Mouse (Mus musculus) liver, embryonic 14.5 days (tissue): ENCODE results near the gene Lamb3. TPM values are rescaled to one million over a fixed set of nuclear protein-coding genes. Genes with fewer than 3 reads are reported as not detected.

ENCODE experiments used
- ATAC-seq: fragments of 200-750 bp; cut with Nextera tagmentation; 2 replicates; pipeline ENCODE4 v1.8.0; 2017; ENCODE audit warnings: moderate number of reproducible peaks, mild to moderate bottlenecking, moderate library complexity; ENCODE audit not compliant: insufficient read depth
- DNase-seq, 3 experiments: peaks; one replicate each; pipeline ENCODE4 v3.0.0-alpha.2; 2012 to 2013; ENCODE audit warnings: low read depth in 3 of 3, low spot score in 3 of 3
- H3K27ac ChIP-seq: fragments of 300-500 bp; sonication (generic); 2 replicates; pipeline ENCODE4 v1.5.1; 2014; ENCODE audit warnings: moderate library complexity, mild to moderate bottlenecking, control low read depth, inconsistent platforms
- H3K27me3 ChIP-seq: fragments of 300-500 bp; sonication (generic); 2 replicates; pipeline ENCODE4 v1.6.1; 2014; ENCODE audit warnings: mild to moderate bottlenecking, low read length, moderate library complexity; ENCODE audit not compliant: control insufficient read depth, insufficient read depth
- H3K36me3 ChIP-seq: fragments of 300-500 bp; sonication (generic); replicated peaks from 2 replicates; pipeline ENCODE4 v1.6.1; 2014; ENCODE audit warnings: low read depth; ENCODE audit not compliant: control insufficient read depth, insufficient read depth
- H3K4me1 ChIP-seq, 2 experiments: fragments of 200-500 bp in 1 of 2; fragments of 300-500 bp in 1 of 2; sonication (generic) in 1 of 2; replicated peaks; 2 replicates each; pipeline ENCODE4 v1.6.1; 2012 to 2014; ENCODE audit warnings: antibody characterized with exemption in 1 of 2, inconsistent platforms in 1 of 2, low read length in 1 of 2; ENCODE audit not compliant: control insufficient read depth in 2 of 2, insufficient read depth in 2 of 2
- H3K4me2 ChIP-seq: fragments of 300-500 bp; sonication (generic); 2 replicates; pipeline ENCODE4 v1.6.1; 2014; ENCODE audit warnings: low read depth, mild to moderate bottlenecking, control low read depth, moderate library complexity
- H3K4me3 ChIP-seq, 2 experiments: fragments of 200-500 bp in 1 of 2; fragments of 300-500 bp in 1 of 2; sonication (generic) in 1 of 2; 2 replicates each; pipeline ENCODE4 v1.5.1; 2012 to 2014; ENCODE audit warnings: low read depth in 2 of 2, low read length in 2 of 2, mild to moderate bottlenecking in 2 of 2, control low read depth in 1 of 2, inconsistent platforms in 1 of 2, moderate library complexity in 1 of 2; ENCODE audit not compliant: insufficient read depth in 1 of 2
- H3K9ac ChIP-seq: fragments of 300-500 bp; sonication (generic); replicated peaks from 2 replicates; pipeline ENCODE4 v1.6.1; 2014; ENCODE audit warnings: mild to moderate bottlenecking, control low read depth, moderate library complexity
- H3K9me3 ChIP-seq: fragments of 300-500 bp; sonication (generic); 2 replicates; pipeline ENCODE4 v1.6.1; 2016; ENCODE audit warnings: low read length, mixed read lengths; ENCODE audit not compliant: control insufficient read depth
- CTCF ChIP-seq: IDR thresholded peaks from 2 replicates; pipeline ENCODE4 v1.5.1; 2016; ENCODE audit warnings: antibody characterized with exemption, low read depth, control low read depth
- EP300 ChIP-seq: IDR thresholded peaks from 2 replicates; pipeline ENCODE4 v1.6.1; 2016; ENCODE audit warnings: antibody characterized with exemption, low read depth
- WGBS: fragments of 180-500 bp; shearing (Covaris S2); extraction: QIAGEN DNeasy Blood & Tissue Kit; methylation state at CpG from one replicate; pipeline ENCODE4 v1.1.7; 2014; ENCODE audit not compliant: insufficient replicate concordance; 5-methylcytosine and 5-hydroxymethylcytosine counted together
- polyA plus RNA-seq, 2 experiments: library from polyadenylated mRNA; depleted of rRNA in 1 of 2; stranded (reverse) in 1 of 2; unstranded in 1 of 2; fragments of >200 nt; fragmentation: Nextera tagmentation in 1 of 2; extraction: Ambion mirVana in 1 of 2; gene quantifications; 2 replicates each; pipeline versions ENCODE4 v1.2.1 to v1.2.3; 2012 to 2014

The Lamb3 gene
- polyA plus RNA-seq, 2 experiments = 0.17 to 0.28 TPM

DNA sequence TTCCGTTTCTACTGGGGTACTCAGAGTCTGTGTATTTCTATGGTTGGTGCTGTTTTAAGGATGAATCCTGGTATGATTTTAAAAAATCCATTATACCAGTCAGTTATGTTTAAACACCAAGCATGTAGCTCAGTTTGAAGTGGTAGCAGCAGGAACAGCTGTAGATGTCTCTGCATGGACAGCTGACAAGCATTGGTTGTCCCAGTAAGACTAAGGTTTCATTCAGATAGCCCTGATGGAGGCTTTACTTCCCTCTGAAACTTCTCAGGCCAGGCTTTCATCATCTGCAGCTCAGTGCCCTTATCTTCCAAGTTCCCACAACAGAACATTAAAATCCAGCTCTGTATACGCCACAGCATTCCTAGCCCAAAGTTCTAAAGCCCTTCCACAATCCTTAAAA lies 25.2 kb downstream of the Lamb3 start:
- Histone ChIP-seq H3K9ac (no peak overlapping the region), H3K9me3 (no peaks in the 10 kb centered on the region)

DNA sequence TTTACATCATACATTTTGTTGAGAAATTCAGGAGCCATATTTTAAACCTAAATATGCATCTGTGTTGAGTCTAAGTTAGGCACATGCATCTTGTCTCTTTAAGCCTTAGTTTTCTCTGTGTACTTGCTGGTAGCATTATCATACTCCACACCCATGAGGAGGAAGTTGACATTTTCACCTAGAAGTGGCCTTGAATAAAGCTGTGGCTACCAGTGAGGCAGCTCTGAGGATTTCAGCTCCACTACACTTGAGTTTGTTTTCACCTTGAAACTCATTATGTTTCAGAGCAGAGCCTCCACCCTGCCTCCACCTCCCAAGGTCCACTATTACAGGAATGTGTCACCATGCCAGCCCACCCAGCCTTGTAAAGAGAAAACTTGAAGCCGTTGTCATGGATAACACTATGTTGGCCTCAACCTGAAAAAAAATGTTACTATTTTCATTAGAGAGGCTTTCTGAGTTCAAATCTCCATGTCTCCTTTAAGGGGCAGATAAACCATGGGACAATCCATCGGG lies 26.7 kb downstream of the Lamb3 start:
- WGBS = 69% methylated on average over 2 of the region's 2 CpGs
- TF ChIP-seq EP300 = no peak
- no peak for TF ChIP-seq CTCF
- no peaks in the 10 kb centered on the region for H3K9me3 ChIP-seq
- H3K27me3 ChIP-seq = no peaks in the 10 kb centered on the region
- H3K36me3 ChIP-seq = no peaks in the 10 kb centered on the region
- no peak overlapping the region for H3K9ac ChIP-seq
- H3K4me2 ChIP-seq = no peak overlapping the region
- no peaks in the 10 kb centered on the region for H3K4me1 ChIP-seq
- no peak overlapping the region for H3K4me3 ChIP-seq
- DNase-seq (no peak), ATAC-seq (no peak)
- H3K27ac ChIP-seq = no peak overlapping the region

More for the DNA sequence above, 25.2 kb downstream of the Lamb3 start:
- WGBS = 63% methylated on average over 2 of the region's 2 CpGs
- no peaks in the 10 kb centered on the region for H3K4me1 ChIP-seq
- H3K36me3 ChIP-seq = no peaks in the 10 kb centered on the region
- H3K4me3 ChIP-seq = no peak overlapping the region
- no peak for DNase-seq
- ATAC-seq = no peak
- H3K27me3 ChIP-seq = no peaks in the 10 kb centered on the region
- no peak overlapping the region for H3K4me2 ChIP-seq
- H3K27ac ChIP-seq = no peak overlapping the region
- TF ChIP-seq EP300 = no peak

DNA sequence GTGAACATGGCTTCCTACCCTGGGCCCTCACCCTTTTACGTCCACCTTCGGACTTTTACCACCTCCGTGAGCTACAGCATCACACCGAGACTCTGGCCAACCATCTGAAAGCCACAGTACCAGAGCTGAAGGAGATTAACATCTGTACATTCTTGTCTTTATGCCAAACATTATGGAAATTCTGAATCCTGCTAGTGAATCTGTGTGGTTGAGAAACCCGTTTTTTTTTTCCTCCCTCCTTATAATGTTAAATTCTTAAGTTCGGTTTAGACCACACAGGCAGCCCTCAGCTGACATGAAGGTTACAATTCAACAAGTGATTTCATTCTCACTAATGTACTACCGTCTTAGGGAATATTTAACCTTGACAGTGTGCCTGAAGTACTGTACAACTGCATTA lies 27.4 kb downstream of the Lamb3 start:
- Histone ChIP-seq H3K4me2 (no peak overlapping the region), H3K9me3 (no peaks in the 10 kb centered on the region), H3K4me3 (no peak overlapping the region), H3K9ac (no peak overlapping the region), H3K27ac (no peak overlapping the region), H3K27me3 (no peaks in the 10 kb centered on the region), H3K4me1 (no peaks in the 10 kb centered on the region), H3K36me3 (no peaks in the 10 kb centered on the region)
- TF ChIP-seq CTCF (no peak), EP300 (no peak)
- no peak for ATAC-seq
- 66% methylated on average over 7 of the region's 7 CpGs for WGBS
- no peak for DNase-seq

DNA sequence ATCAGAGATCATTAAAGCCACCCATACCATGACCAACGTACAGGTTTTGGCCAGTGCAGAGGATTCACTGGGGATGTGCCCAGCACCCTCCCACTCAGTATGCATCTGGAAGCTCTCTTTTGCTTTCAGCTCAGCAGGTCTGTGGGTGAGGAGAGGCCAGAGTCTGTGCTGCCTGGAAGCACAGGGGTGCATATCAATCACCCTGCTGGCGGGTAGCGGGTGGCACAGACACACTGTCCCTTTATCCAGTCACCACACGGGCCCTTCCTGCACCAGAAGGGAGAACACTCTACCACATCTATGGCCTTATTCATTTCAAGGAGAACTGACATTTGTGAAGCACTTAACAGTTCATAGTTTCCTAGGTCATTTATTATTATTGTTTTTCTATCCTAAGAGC lies 30.9 kb downstream of the Lamb3 start:
- ATAC-seq (no peak), DNase-seq (no peak)
- H3K36me3 ChIP-seq = no peaks in the 10 kb centered on the region
- H3K4me2 ChIP-seq = no peak overlapping the region
- no peaks in the 10 kb centered on the region for H3K9me3 ChIP-seq
- no peaks in the 10 kb centered on the region for H3K27me3 ChIP-seq
- H3K27ac ChIP-seq = no peak overlapping the region
- no peak overlapping the region for H3K9ac ChIP-seq
- H3K4me1 ChIP-seq = no peaks in the 10 kb centered on the region
- WGBS = 44% methylated on average over 4 of the region's 4 CpGs
- no peak for TF ChIP-seq CTCF
- TF ChIP-seq EP300 = no peak
- H3K4me3 ChIP-seq = no peak overlapping the region

DNA sequence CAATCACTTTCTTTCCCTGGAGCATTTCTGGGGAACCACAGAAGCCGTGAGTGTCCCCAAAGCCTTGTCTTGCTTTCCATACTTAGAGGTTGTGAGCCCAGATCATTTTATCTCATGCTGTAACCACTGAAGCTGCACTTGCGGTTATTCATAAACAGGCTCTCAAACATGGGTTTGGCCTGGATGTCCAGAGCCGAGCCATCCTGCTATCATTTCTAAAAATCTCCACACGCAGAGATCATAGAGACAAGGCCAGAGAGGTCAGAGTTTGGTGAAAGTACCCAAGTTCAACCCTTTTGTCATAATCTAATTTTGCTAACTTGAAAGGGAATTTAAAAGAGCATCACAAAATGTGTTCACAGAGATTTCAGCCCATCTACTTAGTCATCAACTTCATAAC lies 33.9 kb downstream of the Lamb3 start:
- Histone ChIP-seq H3K27me3 (no peaks in the 10 kb centered on the region), H3K4me1 (no peaks in the 10 kb centered on the region), H3K4me3 (no peak overlapping the region), H3K27ac (no peak overlapping the region), H3K9ac (no peak overlapping the region), H3K4me2 (no peak overlapping the region), H3K9me3 (no peaks in the 10 kb centered on the region), H3K36me3 (no peaks in the 10 kb centered on the region)
- no peak for DNase-seq
- 55% methylated on average over 4 of the region's 4 CpGs for WGBS
- TF ChIP-seq CTCF = no peak
- no peak for TF ChIP-seq EP300
- ATAC-seq = no peak
